Mouse (Mus musculus): ENCODE data around the gene Ppp2r3d. TPM values are rescaled to one million over a fixed set of nuclear protein-coding genes. Genes with fewer than 3 reads are reported as not detected.

Gene Ppp2r3d
- polyA plus RNA-seq, 1 experiment from 2014 or later, result 23.2 TPM

- Histone ChIP-seq H3K79me2 (ENCODE audit: inconsistent target) (no peaks in the 10 kb centered on the region), H3K4me3 (ENCODE audit: inconsistent target) (peak overlapping the region; percentile 44), H3K27ac (peak overlapping the region; percentile 90), H3K36me3 (ENCODE audit: inconsistent target) (no peaks in the 10 kb centered on the region)
- 0% methylated on average over 48 of the region's 48 CpGs for WGBS (ENCODE audit: missing documents)
Observed at GRCm38 (mm10) chr9:124424542-124425410, 51.9 kb downstream of the Ppp2r3d start.

- no peaks in the 10 kb centered on the region for H3K79me2 ChIP-seq (ENCODE audit: inconsistent target)
- H3K27ac ChIP-seq, result peak overlapping the region; percentile 90
- no peaks in the 10 kb centered on the region for H3K36me3 ChIP-seq (ENCODE audit: inconsistent target)
- under 1% methylated on average over 27 of the region's 27 CpGs for WGBS (ENCODE audit: missing documents)
- H3K4me3 ChIP-seq (ENCODE audit: inconsistent target), result peak overlapping the region; percentile 44
Observed at GRCm38 (mm10) chr9:124424292-124424541, 52.5 kb downstream of the Ppp2r3d start.

GRCm38 (mm10) chr9:124423552-124424291 is 53.0 kb downstream of the Ppp2r3d start:
- under 1% methylated on average over 54 of the region's 74 CpGs for WGBS (ENCODE audit: missing documents)
- H3K4me3 ChIP-seq (ENCODE audit: inconsistent target), result peak overlapping the region; percentile 44
- H3K27ac ChIP-seq, result peak overlapping the region; percentile 90
- no peaks in the 10 kb centered on the region for H3K36me3 ChIP-seq (ENCODE audit: inconsistent target)
- no peaks in the 10 kb centered on the region for H3K79me2 ChIP-seq (ENCODE audit: inconsistent target)

GRCm38 (mm10) chr9:124422900-124423551 is 53.7 kb downstream of the Ppp2r3d start:
- Histone ChIP-seq H3K4me3 (ENCODE audit: inconsistent target) (peak overlapping the region; percentile 24), H3K36me3 (ENCODE audit: inconsistent target) (no peaks in the 10 kb centered on the region), H3K79me2 (ENCODE audit: inconsistent target) (no peaks in the 10 kb centered on the region), H3K27ac (peak overlapping the region; percentile 80)
- WGBS (ENCODE audit: missing documents), result under 1% methylated on average over 51 of the region's 59 CpGs

- Histone ChIP-seq H3K36me3 (ENCODE audit: inconsistent target) (no peaks in the 10 kb centered on the region), H3K79me2 (ENCODE audit: inconsistent target) (no peaks in the 10 kb centered on the region), H3K4me3 (ENCODE audit: inconsistent target) (peak overlapping the region; percentile 15; the same call in 1 of the 2 replicates), H3K27ac (peak overlapping the region; percentile 54)
- WGBS (ENCODE audit: missing documents), result 5% methylated on average over 17 of the region's 25 CpGs
Observed at GRCm38 (mm10) chr9:124422427-124422826, 54.3 kb downstream of the Ppp2r3d start.

GRCm38 (mm10) chr9:124412921-124413320 is 63.8 kb downstream of the Ppp2r3d start:
- Histone ChIP-seq H3K79me2 (ENCODE audit: inconsistent target) (no peaks in the 10 kb centered on the region), H3K27ac (no peak overlapping the region), H3K4me3 (ENCODE audit: inconsistent target) (no peak overlapping the region), H3K36me3 (ENCODE audit: inconsistent target) (no peaks in the 10 kb centered on the region)

- Histone ChIP-seq H3K27ac (no peak overlapping the region), H3K4me3 (ENCODE audit: inconsistent target) (no peak overlapping the region), H3K79me2 (ENCODE audit: inconsistent target) (no peaks in the 10 kb centered on the region), H3K36me3 (ENCODE audit: inconsistent target) (no peaks in the 10 kb centered on the region)
- WGBS (ENCODE audit: missing documents), result 62% methylated on average over 1 of the region's 1 CpGs
Observed at GRCm38 (mm10) chr9:124411553-124411952, 65.1 kb downstream of the Ppp2r3d start.

GRCm38 (mm10) chr9:124408564-124408963 is 68.1 kb downstream of the Ppp2r3d start:
- no peaks in the 10 kb centered on the region for H3K36me3 ChIP-seq (ENCODE audit: inconsistent target)
- H3K79me2 ChIP-seq (ENCODE audit: inconsistent target), result no peaks in the 10 kb centered on the region
- 63% methylated on average over 1 of the region's 1 CpGs for whole genome bisulfite sequencing (ENCODE audit: missing documents)
- no peak overlapping the region for H3K4me3 ChIP-seq (ENCODE audit: inconsistent target)
- H3K27ac ChIP-seq, result no peak overlapping the region

Other genes starting within 250 kb of the Ppp2r3d start
- 15.8 to 21.4 TPM (median 17.1 TPM) in 3 replicates for gene 2010315B03Rik, start 164.2 kb downstream of the Ppp2r3d start, polyA plus RNA-seq (2018)
- gene Gm21836, start 16.9 kb upstream of the Ppp2r3d start, polyA plus RNA-seq (2018), result not detected in 3 replicates